Mouse (Mus musculus) E14TG2a.4 (cell line): ENCODE measurements around the gene Ago1.

Experiments used
- CTCF ChIP-seq: conservative IDR thresholded peaks from 2 replicates; pipeline ENCODE4 v1.5.1; 2014; ENCODE audit warnings: low read length
- NANOG ChIP-seq: IDR thresholded peaks from 2 replicates; pipeline ENCODE4 v1.6.1; 2014; ENCODE audit warnings: borderline replicate concordance, low read length, mixed read lengths
- POU5F1 ChIP-seq: IDR thresholded peaks from 2 replicates; pipeline ENCODE4 v1.6.1; 2014; ENCODE audit warnings: low read length, borderline replicate concordance

DNA sequence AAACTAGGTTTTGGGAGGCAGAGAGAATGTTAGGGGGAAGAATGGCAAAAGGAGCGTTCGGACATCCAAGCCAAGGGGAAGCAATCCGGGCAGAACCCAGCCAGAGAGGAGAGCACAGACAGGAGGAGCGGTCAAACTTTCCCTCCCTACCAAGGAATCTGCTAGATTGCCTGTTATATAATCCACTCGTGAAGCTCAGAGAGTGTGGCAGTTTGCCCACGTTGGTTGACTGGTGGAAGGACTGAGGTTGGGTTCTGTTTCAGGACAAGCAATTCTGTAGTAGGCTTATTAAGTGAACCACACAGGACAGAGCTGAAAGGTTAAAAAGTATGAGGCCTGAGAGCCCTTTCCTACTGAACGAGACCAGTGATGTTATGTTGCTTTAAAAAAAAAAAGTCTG lies 21.3 kb downstream of the Ago1 start:
- TF ChIP-seq CTCF = no peak
- TF ChIP-seq POU5F1 = no peak
- no peak for TF ChIP-seq NANOG
